Mouse (Mus musculus) spleen, embryonic (tissue): ENCODE data around the gene Adk.

Experiments
- CTCF ChIA-PET: fragments of 350-600 bp; sonication (Branson Sonifier 250); formaldehyde crosslinking; loops from one replicate; lab custom pipeline; 2022; lab: Charles Lee

Adk gene

GRCm38 (mm10) chr14:21052112-21052780, at the start of gene Adk, which contains the start of gene Ap3m1:
Gene Adk, plus strand, starts transcription at chr14:21052574.
Gene Ap3m1, minus strand, starts transcription at chr14:21052508.
- CTCF ChIA-PET: interaction anchor here (0.5 to 1.2 kb wide), 7 partner anchors 10 to 576 kb away, joined by 3 to 5 read pairs (median 3); no protein-coding TSS in a partner anchor

GRCm38 (mm10) chr14:21013800-21014334, 38.5 kb upstream of the Adk start:
- CTCF ChIA-PET: no interaction called here

- CTCF ChIA-PET: no interaction called here
These were observed 34.5 kb upstream of the Adk start for GRCm38 (mm10) chr14:21017871-21018270.

GRCm38 (mm10) chr14:21018977-21019376, 33.4 kb upstream of the Adk start:
- CTCF ChIA-PET: interaction anchor here (0.6 to 1.2 kb wide), 5 partner anchors 48 to 1039 kb away, joined by 3 to 9 read pairs (median 4); no protein-coding TSS in a partner anchor

- CTCF ChIA-PET: no interaction called here
These were observed 31.9 kb upstream of the Adk start for GRCm38 (mm10) chr14:21020435-21020834.

GRCm38 (mm10) chr14:21027542-21027941, 24.8 kb upstream of the Adk start:
- CTCF ChIA-PET: no interaction called here

- CTCF ChIA-PET: no interaction called here
These were observed 23.2 kb upstream of the Adk start for GRCm38 (mm10) chr14:21029025-21029659.

- CTCF ChIA-PET: interaction anchor here (0.9 kb wide), 1 partner anchor 20 kb away, joined by 3 read pairs; no protein-coding TSS in a partner anchor
These were observed 20.4 kb upstream of the Adk start for GRCm38 (mm10) chr14:21031783-21032511.

GRCm38 (mm10) chr14:21034271-21034670, 18.1 kb upstream of the Adk start:
- CTCF ChIA-PET: no interaction called here

- CTCF ChIA-PET: no interaction called here
These were observed 17.6 kb upstream of the Adk start for GRCm38 (mm10) chr14:21034791-21035190.

GRCm38 (mm10) chr14:21039077-21039476, 13.3 kb upstream of the Adk start:
- CTCF ChIA-PET: interaction anchor here (0.7 kb wide), 1 partner anchor 13 kb away, joined by 3 read pairs; no protein-coding TSS in a partner anchor

GRCm38 (mm10) chr14:21039623-21040022, 12.8 kb upstream of the Adk start:
- CTCF ChIA-PET: no interaction called here

GRCm38 (mm10) chr14:21047840-21048239, 4.5 kb upstream of the Adk start:
- CTCF ChIA-PET: interaction anchor here (0.7 to 1.2 kb wide), 2 partner anchors 26 to 32 kb away, joined by 4 to 7 read pairs; no protein-coding TSS in a partner anchor

- CTCF ChIA-PET: interaction anchor here (0.6 kb wide), 1 partner anchor 470 kb away, joined by 14 read pairs; no protein-coding TSS in a partner anchor
These were observed 3.5 kb upstream of the Adk start for GRCm38 (mm10) chr14:21048879-21049278.

- CTCF ChIA-PET: interaction anchor here (0.6 kb wide), 1 partner anchor 54 kb away, joined by 8 read pairs; no protein-coding TSS in a partner anchor
These were observed 1.6 kb upstream of the Adk start for GRCm38 (mm10) chr14:21050734-21051133.

- CTCF ChIA-PET: interaction anchor here (0.6 to 1.2 kb wide), 7 partner anchors 9 to 576 kb away, joined by 3 to 8 read pairs (median 3); no protein-coding TSS in a partner anchor
These were observed 828 bp upstream of the Adk start for GRCm38 (mm10) chr14:21051380-21052111.

- CTCF ChIA-PET: interaction anchor here (0.5 to 1.1 kb wide), 2 partner anchors 22 to 176 kb away, joined by 4 to 5 read pairs; no protein-coding TSS in a partner anchor
These were observed 382 bp downstream of the Adk start for GRCm38 (mm10) chr14:21052781-21053130.

- CTCF ChIA-PET: interaction anchor here (1.1 kb wide), 1 partner anchor 22 kb away, joined by 4 read pairs; no protein-coding TSS in a partner anchor
These were observed 777 bp downstream of the Adk start for GRCm38 (mm10) chr14:21053151-21053550.

- CTCF ChIA-PET: no interaction called here
These were observed 1.2 kb downstream of the Adk start for GRCm38 (mm10) chr14:21053586-21053985.

- CTCF ChIA-PET: no interaction called here
These were observed 6.6 kb downstream of the Adk start for GRCm38 (mm10) chr14:21058972-21059371.
